Mouse (Mus musculus): Measurements from ENCODE around the gene Mcm3ap.

Gene Mcm3ap

GRCm38 (mm10) chr10:76495501-76495900, 26.8 kb downstream of the Mcm3ap start:
- no peak for DNase-seq (ENCODE audit: low read depth)

GRCm38 (mm10) chr10:76496366-76496765, 27.6 kb downstream of the Mcm3ap start:
- no peak for DNase-seq (ENCODE audit: low read depth)

GRCm38 (mm10) chr10:76497522-76497921, 28.8 kb downstream of the Mcm3ap start:
- DNase-seq (ENCODE audit: low read depth): no peak

GRCm38 (mm10) chr10:76504271-76504943, 35.7 kb downstream of the Mcm3ap start:
- no peak for DNase-seq (ENCODE audit: low read depth)

- no peak for DNase-seq (ENCODE audit: low read depth)
Observed at GRCm38 (mm10) chr10:76505865-76506264, 37.1 kb downstream of the Mcm3ap start.

- peak; percentile 86 for DNase-seq (ENCODE audit: low read depth)
Observed at GRCm38 (mm10) chr10:76512965-76513583, 44.3 kb downstream of the Mcm3ap start.

- DNase-seq (ENCODE audit: low read depth): no peak
Observed at GRCm38 (mm10) chr10:76530922-76531321, 62.2 kb downstream of the Mcm3ap start.

GRCm38 (mm10) chr10:76531375-76531774, 62.6 kb downstream of the Mcm3ap start, which contains the start of gene Lss:
Lss (plus strand) TSS chr10:76531588.
- peak; percentile 98 for DNase-seq (ENCODE audit: low read depth)

GRCm38 (mm10) chr10:76531828-76532227, 63.1 kb downstream of the Mcm3ap start:
- no peak for DNase-seq (ENCODE audit: low read depth)

- no peak for DNase-seq (ENCODE audit: low read depth)
Observed at GRCm38 (mm10) chr10:76535526-76535925, 66.8 kb downstream of the Mcm3ap start.

- DNase-seq (ENCODE audit: low read depth): no peak
Observed at GRCm38 (mm10) chr10:76537619-76538018, 68.9 kb downstream of the Mcm3ap start.

- peak; percentile 90 for DNase-seq (ENCODE audit: low read depth)
Observed at GRCm38 (mm10) chr10:76541336-76542085, 72.8 kb downstream of the Mcm3ap start.

- peak; percentile 68 for DNase-seq (ENCODE audit: low read depth)
Observed at GRCm38 (mm10) chr10:76542636-76543375, 74.1 kb downstream of the Mcm3ap start.

- DNase-seq (ENCODE audit: low read depth): no peak
Observed at GRCm38 (mm10) chr10:76546566-76546965, 77.8 kb downstream of the Mcm3ap start.

- DNase-seq (ENCODE audit: low read depth): no peak
Observed at GRCm38 (mm10) chr10:76548218-76548617, 79.5 kb downstream of the Mcm3ap start.

GRCm38 (mm10) chr10:76550458-76550857, 81.7 kb downstream of the Mcm3ap start:
- DNase-seq (ENCODE audit: low read depth): peak; percentile 21

GRCm38 (mm10) chr10:76551556-76551955, 82.8 kb downstream of the Mcm3ap start:
- DNase-seq (ENCODE audit: low read depth): no peak

GRCm38 (mm10) chr10:76554061-76554460, 85.3 kb downstream of the Mcm3ap start:
- peak; percentile 48 for DNase-seq (ENCODE audit: low read depth)

- no peak for DNase-seq (ENCODE audit: low read depth)
Observed at GRCm38 (mm10) chr10:76561972-76562371, 93.2 kb downstream of the Mcm3ap start, which contains the start of gene Spatc1l. Spatc1l (plus strand) TSS chr10:76562272.

All from 416B (cell line).